Mouse (Mus musculus) heart, adult 2 months (tissue): ENCODE results near the gene F10. TPM values are rescaled to one million over a fixed set of nuclear protein-coding genes. Genes with fewer than 3 reads are reported as not detected.

ENCODE experiments used
- DNase-seq, 2 experiments: peaks; one replicate each; pipeline ENCODE4 v3.0.0; 2021
- H3K27ac ChIP-seq: fragments of 200-600 bp; 2 replicates; pipeline ENCODE4 v1.8.1; 2022
- H3K27me3 ChIP-seq: fragments of 200-500 bp; 2 replicates; pipeline ENCODE4 v1.6.1; 2012; ENCODE audit warnings: mild to moderate bottlenecking, low read length, inconsistent platforms, mixed read lengths; ENCODE audit not compliant: control insufficient read depth, insufficient read depth
- H3K36me3 ChIP-seq: fragments of 200-500 bp; 2 replicates; pipeline ENCODE4 v1.6.1; 2012; ENCODE audit warnings: low read length, inconsistent platforms; ENCODE audit not compliant: control insufficient read depth, insufficient read depth
- H3K4me1 ChIP-seq: fragments of 200-500 bp; 2 replicates; pipeline ENCODE4 v1.6.1; 2011; ENCODE audit warnings: low read length; ENCODE audit not compliant: control insufficient read depth, insufficient read depth
- H3K4me3 ChIP-seq: fragments of 200-600 bp; 2 replicates; pipeline ENCODE4 v1.8.1; 2022
- H3K79me2 ChIP-seq: fragments of 200-500 bp; replicated peaks from 2 replicates; pipeline ENCODE4 v1.6.1; 2012; ENCODE audit warnings: mild to moderate bottlenecking, inconsistent platforms, low read length, moderate library complexity, mixed read lengths; ENCODE audit not compliant: control insufficient read depth, insufficient read depth
- H3K9ac ChIP-seq: fragments of 200-500 bp; 2 replicates; pipeline ENCODE4 v1.6.1; 2012; ENCODE audit warnings: low read depth, mild to moderate bottlenecking, control low read depth, inconsistent platforms, low read length, mixed read lengths
- CTCF ChIP-seq: fragments of 200-600 bp; IDR thresholded peaks from 2 replicates; pipeline ENCODE4 v1.8.1; 2022; ENCODE audit warnings: antibody characterized with exemption, mild to moderate bottlenecking, moderate library complexity
- EP300 ChIP-seq: fragments of 200-500 bp; IDR thresholded peaks from 2 replicates; pipeline ENCODE4 v1.6.1; 2011; ENCODE audit warnings: low read depth, low read length, control low read depth; ENCODE audit not compliant: insufficient read depth
- POLR2A ChIP-seq: fragments of 200-500 bp; IDR thresholded peaks from 2 replicates; pipeline ENCODE4 v1.6.1; 2011; ENCODE audit warnings: mild to moderate bottlenecking, low read depth, low read length, control low read depth; ENCODE audit not compliant: insufficient read depth
- WGBS: fragments of 180-500 bp; shearing (Covaris S2); methylation state at CpG from one replicate; pipeline ENCODE4 v1.1.7; 2018; 5-methylcytosine and 5-hydroxymethylcytosine counted together
- intact Hi-C: fragments of 180-260 bp; cut with DNase I; formaldehyde crosslinking; loops from one replicate; pipeline ENCODE4 v1.15.1; 2025
- polyA plus RNA-seq: library from polyadenylated mRNA; depleted of rRNA; stranded (reverse); fragments of >200 nt; gene quantifications from 2 replicates; pipeline ENCODE4 v1.2.3, GENCODE M21; 2012
- total RNA-seq, 2 experiments: library from RNA; stranded (reverse); gene quantifications; 2 replicates each; pipeline ENCODE4 v1.2.3; 2021

The F10 gene
- total and polyA plus RNA-seq, 3 experiments, result 0.33 to 0.96 (median 0.60) TPM

DNA sequence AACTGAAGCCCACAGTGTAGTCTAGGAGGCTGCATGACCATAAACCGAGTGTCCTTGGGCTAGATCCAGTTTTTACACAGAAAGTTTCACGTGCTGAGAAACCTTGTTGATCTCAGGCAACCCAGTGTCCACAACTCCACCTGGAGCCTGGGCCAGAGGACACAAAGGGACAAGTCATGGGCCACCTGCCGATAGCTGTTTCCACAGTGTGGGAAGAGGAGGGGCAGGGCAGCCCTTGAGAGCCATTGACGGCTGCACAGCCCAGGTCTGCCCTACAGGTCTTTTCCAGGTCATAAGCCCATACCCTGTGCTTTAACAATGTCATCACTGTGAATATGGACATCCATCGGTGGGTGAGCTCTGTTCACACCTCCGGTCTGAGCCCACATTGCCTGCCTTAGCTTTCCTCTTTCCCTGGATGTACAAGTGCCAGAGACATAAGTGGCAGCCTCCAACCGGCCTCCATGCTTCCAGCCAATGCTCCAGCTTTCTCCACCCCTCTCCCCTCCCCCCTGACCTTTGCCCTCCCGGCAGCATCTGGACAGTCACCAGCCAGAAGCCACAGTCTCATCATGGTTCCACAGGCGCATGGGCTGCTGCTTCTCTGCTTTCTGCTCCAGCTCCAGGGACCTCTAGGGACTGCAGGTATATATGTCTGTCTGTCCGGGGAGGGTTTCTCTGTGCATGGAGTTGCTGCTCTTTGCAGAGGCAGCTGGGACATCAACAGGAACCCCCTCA is 11.5 kb upstream of the F10 start, which contains the start of gene F7:
Gene F7 (plus strand): TSS at position 548 of the 738 bp plus-strand sequence.
- 63% methylated on average over 10 of the region's 10 CpGs for WGBS
- Histone ChIP-seq H3K79me2 (no peaks in the 10 kb centered on the region), H3K27me3 (no peaks in the 10 kb centered on the region), H3K4me1 (no peaks in the 10 kb centered on the region; the same call in 1 of the 2 replicates), H3K4me3 (no peak within 1 kb of the TSS), H3K36me3 (no peaks in the 10 kb centered on the region), H3K9ac (no peak within 1 kb of the TSS), H3K27ac (no peak within 1 kb of the TSS)
- intact Hi-C loops, result no loop called here
- TF ChIP-seq POLR2A, result no peak
- no peak for TF ChIP-seq CTCF
- TF ChIP-seq EP300, result no peak
- DNase-seq, result no peak

DNA sequence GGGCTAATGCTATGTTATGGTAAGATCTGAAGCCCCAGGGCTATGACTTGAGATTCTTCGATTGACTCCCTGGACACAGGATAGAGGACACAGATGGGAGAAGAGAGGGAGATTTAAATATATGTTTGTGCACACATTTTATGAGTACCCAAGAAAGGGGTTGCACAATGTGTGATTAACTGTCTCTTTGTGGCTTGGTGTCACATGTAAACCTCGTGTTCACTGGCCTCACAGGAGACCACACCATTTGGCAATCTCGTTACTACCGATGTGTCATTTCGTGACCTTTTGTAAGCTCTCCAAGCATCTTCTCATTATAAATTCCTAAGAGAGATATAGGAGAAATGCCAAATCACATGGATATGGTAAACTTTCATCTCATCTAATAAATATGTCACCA is 9.5 kb upstream of the F10 start:
- Histone ChIP-seq H3K27me3 (no peaks in the 10 kb centered on the region), H3K79me2 (no peaks in the 10 kb centered on the region), H3K4me1 (no peaks in the 10 kb centered on the region; the same call in 1 of the 2 replicates), H3K27ac (no peak overlapping the region), H3K9ac (no peak overlapping the region), H3K4me3 (no peak overlapping the region), H3K36me3 (no peaks in the 10 kb centered on the region)
- intact Hi-C loops, result no loop called here
- 78% methylated on average over 5 of the region's 5 CpGs for WGBS
- TF ChIP-seq CTCF (no peak), POLR2A (no peak), EP300 (no peak)
- no peak for DNase-seq

DNA sequence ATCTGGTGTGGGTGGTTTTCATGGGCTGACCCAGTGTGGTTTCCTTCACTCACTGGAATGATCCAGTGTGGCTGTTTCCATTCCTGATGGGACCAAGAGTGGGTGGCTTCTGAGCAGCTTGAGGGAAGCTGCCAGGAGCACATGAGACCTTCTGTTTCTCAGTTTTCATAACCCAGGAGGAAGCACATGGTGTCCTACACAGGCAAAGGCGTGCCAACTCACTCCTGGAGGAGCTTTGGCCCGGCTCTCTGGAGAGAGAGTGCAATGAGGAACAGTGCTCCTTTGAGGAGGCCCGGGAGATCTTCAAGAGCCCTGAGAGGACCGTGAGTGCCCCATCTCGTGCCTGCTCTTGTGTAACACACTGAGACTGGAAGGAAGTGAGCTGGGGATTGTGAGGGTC is 8.6 kb upstream of the F10 start:
- H3K27ac ChIP-seq, result no peak overlapping the region
- no peak overlapping the region for H3K9ac ChIP-seq
- WGBS, result 53% methylated on average over 5 of the region's 5 CpGs
- no peaks in the 10 kb centered on the region for H3K27me3 ChIP-seq
- no peak overlapping the region for H3K4me3 ChIP-seq
- intact Hi-C loops, result no loop called here
- no peaks in the 10 kb centered on the region for H3K36me3 ChIP-seq
- H3K79me2 ChIP-seq, result no peaks in the 10 kb centered on the region
- H3K4me1 ChIP-seq, result no peaks in the 10 kb centered on the region; the same call in 1 of the 2 replicates
- no peak for DNase-seq
- TF ChIP-seq EP300 (no peak), POLR2A (no peak)

DNA sequence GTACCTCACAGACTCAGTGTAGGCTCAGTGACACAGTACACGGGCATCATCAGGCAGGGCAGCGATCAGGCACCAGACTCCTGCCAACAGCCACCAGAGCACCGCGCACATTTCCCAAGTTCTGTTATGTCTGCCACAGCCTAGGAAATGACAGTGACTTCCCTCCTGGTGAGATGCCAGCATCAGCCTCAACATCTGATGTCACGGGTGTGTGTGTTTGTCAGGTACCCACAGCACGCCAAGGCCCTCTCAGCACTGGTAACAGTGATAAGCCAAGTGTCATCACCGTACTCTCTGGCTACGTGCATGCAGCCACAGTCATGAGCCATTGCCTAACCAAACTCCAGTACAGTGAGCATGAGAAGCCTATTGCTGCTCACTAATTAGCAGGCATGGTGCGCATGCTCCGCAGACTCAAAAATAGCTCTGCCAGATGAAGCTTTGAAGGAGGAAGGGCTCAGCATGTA is 729 bp upstream of the F10 start:
- H3K79me2 ChIP-seq, result no peaks in the 10 kb centered on the region
- H3K9ac ChIP-seq, result no peak overlapping the region
- H3K4me3 ChIP-seq, result no peak overlapping the region
- no peaks in the 10 kb centered on the region for H3K36me3 ChIP-seq
- intact Hi-C loops, result loop anchor here (5.0 kb wide), 1 partner anchor 149 kb away; no protein-coding TSS in a partner anchor
- DNase-seq, result peak in 1 of 2 experiments; percentile 24
- WGBS, result 51% methylated on average over 10 of the region's 10 CpGs
- H3K27ac ChIP-seq, result no peak overlapping the region
- H3K4me1 ChIP-seq, result no peaks in the 10 kb centered on the region; the same call in 1 of the 2 replicates
- TF ChIP-seq CTCF, result no peak
- TF ChIP-seq POLR2A, result no peak
- no peak for TF ChIP-seq EP300
- no peaks in the 10 kb centered on the region for H3K27me3 ChIP-seq

DNA sequence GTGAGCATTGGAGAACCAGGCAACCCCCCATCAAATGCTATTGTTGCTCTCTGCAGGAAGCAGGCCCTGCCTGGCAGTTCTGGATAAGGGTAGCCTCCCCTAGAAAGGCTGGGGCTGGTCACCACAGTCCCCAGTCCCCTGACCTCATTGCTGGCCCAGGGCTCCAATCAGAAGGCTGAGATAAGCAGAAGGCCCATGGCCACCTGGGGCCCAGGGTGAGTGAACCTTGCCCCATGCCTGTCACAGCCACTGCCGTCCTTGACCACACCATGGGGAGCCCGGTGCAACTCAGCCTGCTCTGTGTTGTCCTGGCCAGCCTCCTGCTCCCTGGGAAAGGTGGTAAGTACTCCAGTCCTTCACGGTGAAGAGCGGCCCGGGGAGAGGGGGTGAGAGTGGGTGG is 461 bp downstream of the F10 start:
- no peak for DNase-seq
- Histone ChIP-seq H3K9ac (no peak overlapping the region), H3K27ac (no peak overlapping the region), H3K4me3 (no peak overlapping the region), H3K36me3 (no peaks in the 10 kb centered on the region), H3K79me2 (no peaks in the 10 kb centered on the region), H3K27me3 (no peaks in the 10 kb centered on the region), H3K4me1 (no peaks in the 10 kb centered on the region; the same call in 1 of the 2 replicates)
- 31% methylated on average over 5 of the region's 5 CpGs for WGBS
- intact Hi-C loops, result loop anchor here (5.0 kb wide), 1 partner anchor 150 kb away; no protein-coding TSS in a partner anchor
- TF ChIP-seq EP300 (no peak), POLR2A (no peak), CTCF (no peak)

DNA sequence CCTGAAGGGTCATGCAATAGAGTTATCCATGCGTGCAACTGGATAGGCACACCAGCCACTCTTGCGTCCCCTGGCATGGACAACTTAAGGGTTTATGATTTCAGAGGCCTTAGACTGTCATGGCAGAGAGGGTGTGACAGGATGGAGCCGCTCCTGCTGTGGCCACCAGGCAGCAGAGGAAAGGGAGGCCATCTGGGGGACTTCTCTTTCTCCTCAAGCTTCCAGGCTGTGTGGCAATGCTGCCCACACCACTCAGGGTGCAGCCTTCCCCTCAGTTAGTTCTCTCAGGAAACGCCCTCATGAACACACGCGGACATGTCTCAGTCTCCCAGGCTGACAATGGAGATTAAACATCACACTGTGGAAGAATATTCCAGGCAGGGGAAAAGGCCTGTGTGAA is 1.9 kb downstream of the F10 start:
- Histone ChIP-seq H3K36me3 (no peaks in the 10 kb centered on the region), H3K4me1 (no peaks in the 10 kb centered on the region; the same call in 1 of the 2 replicates), H3K79me2 (no peaks in the 10 kb centered on the region), H3K27ac (no peak overlapping the region), H3K27me3 (no peaks in the 10 kb centered on the region), H3K9ac (no peak overlapping the region), H3K4me3 (no peak overlapping the region)
- DNase-seq, result no peak
- intact Hi-C loops, result loop anchor here (5.0 kb wide), 1 partner anchor 152 kb away; no protein-coding TSS in a partner anchor
- TF ChIP-seq EP300 (no peak), POLR2A (no peak), CTCF (no peak)
- 75% methylated on average over 6 of the region's 6 CpGs for WGBS
